Mouse (Mus musculus) embryonic stem cell, embryonic (primary cell): ENCODE data around the gene Cacfd1.

Source experiments
- CTCF ChIA-PET, 4 experiments: fragments of 300-600 bp in 2 of 4; fragments of 350-600 bp in 2 of 4; sonication (Branson Sonifier 250); formaldehyde crosslinking; loops; one replicate each; lab custom pipeline; 2022; ENCODE audit warnings: inconsistent platforms in 2 of 4; lab: Charles Lee
- POLR2A ChIA-PET, 4 experiments: fragments of 300-600 bp in 2 of 4; fragments of 350-600 bp in 2 of 4; sonication (Branson Sonifier 250); formaldehyde crosslinking; loops; one replicate each; lab custom pipeline; 2022; ENCODE audit warnings: antibody characterized with exemption in 4 of 4, inconsistent platforms in 1 of 4; lab: Charles Lee

Gene Cacfd1

DNA sequence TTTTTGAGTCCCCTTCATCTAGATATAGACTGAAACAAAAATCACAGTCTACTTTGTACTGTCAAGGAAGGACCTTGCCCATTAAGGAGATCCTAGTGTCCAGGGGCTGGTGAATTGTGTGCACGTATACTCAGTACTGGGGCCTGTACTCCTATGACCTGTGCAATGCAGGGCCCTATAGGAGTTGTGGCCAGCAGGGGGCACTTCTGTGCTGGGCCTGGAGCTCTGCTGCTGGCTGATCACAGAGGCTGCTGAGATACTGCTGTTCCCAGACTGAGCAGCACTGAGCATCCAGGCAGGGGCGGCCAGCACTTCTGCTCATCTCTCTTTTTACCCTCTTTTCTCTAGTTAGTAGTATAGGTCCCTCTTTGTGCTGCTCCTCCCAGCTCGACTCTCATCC lies 33.7 kb downstream of the Cacfd1 start:
- ChIA-PET CTCF (interaction anchor here (0.6 to 8.7 kb wide), 31 partner anchors 10 to 1221 kb away, joined by 3 to 99 read pairs (median 3); partner anchors contain the start of genes Sardh (in 2 of the 4), Slc2a6 (in 2 of the 4), Brd3os (in 1 of the 4) and Mymk (in 1 of the 4)), POLR2A (interaction anchor here in 1 of 4 experiments (1.0 to 1.6 kb wide), 4 partner anchors 16 to 439 kb away, joined by 3 to 4 read pairs (median 4); partner anchors contain the start of genes Agpat2 and Slc2a6)

GRCm38 (mm10) chr2:27044166-27044565 lies 34.4 kb downstream of the Cacfd1 start:
- CTCF ChIA-PET = interaction anchor here (0.6 to 8.7 kb wide), 26 partner anchors 11 to 398 kb away, joined by 3 to 99 read pairs (median 3); partner anchors contain the start of genes Sardh (in 2 of the 4), Brd3os (in 1 of the 4), Mymk (in 1 of the 4) and Slc2a6 (in 1 of the 4)
- POLR2A ChIA-PET = interaction anchor here in 1 of 4 experiments (1.0 to 1.6 kb wide), 3 partner anchors 26 to 440 kb away, joined by 3 to 4 read pairs (median 4); partner anchors contain the start of gene Agpat2

DNA sequence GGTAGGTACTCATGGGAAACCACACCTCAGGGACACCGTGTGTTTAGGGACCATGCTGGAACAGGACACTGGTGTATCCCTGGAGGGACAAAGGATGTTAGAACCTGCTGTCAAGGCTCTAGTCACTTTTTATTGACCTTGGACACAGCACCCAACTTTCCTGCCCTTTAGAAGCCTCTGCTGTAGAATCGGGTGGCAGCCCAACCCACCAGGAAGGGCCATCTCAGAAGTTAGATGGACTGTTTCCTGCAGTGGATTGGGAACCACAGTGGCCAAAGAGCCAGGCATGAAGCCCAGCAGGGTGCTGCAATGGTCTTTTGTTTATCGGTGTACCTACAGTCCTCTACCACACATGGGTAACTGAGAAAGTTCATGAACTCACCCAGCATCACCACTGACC lies 34.9 kb downstream of the Cacfd1 start:
- ChIA-PET POLR2A (interaction anchor here in 2 of 4 experiments (0.9 to 1.6 kb wide), 3 partner anchors 27 to 408 kb away, joined by 3 to 4 read pairs (median 4); no protein-coding TSS in a partner anchor), CTCF (interaction anchor here in 3 of 4 experiments (1.2 to 8.7 kb wide), 6 partner anchors 27 to 383 kb away, joined by 3 to 99 read pairs (median 7); partner anchors contain the start of gene Vav2 (in 1 of the 3))

DNA sequence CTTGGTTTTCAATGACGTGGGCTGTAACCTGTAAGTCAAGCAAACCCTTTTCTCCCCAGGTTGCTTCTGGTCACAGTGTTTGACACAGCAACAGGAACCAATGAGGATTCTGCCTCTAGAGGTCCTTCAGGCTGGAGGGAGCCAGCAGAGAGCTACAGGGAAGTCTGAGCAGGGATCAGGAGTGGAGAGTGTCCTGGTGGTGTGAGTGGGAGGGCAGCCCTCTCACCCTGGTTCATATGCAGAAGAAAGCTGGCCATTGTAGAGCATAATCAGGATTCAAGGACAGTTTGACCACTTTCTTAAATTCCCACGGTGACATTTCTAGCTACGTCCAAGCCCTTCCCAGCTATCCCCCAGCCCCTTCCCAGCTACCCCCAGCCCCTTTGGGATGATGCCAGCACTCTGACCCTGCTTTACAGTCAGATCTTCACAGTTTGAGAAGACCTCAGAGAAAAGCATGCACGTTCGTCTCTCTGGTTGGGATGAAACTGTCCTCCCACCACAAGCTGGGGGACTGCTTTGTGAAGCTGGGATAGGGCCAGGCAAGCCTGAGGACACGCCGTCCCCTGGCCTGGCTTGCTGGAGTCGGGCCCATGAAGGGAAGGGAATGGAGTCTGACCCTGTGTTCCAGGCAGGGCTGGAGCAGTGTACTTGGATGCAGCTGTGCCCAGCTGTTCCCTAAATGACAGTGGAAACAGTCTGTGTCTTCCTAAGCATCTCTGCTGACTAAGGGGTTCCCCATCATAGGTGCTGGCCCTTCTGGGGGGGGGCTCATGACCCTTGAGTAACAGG lies 36.4 kb downstream of the Cacfd1 start:
- POLR2A ChIA-PET = no interaction called here
- CTCF ChIA-PET = interaction anchor here in 3 of 4 experiments (0.6 to 1.3 kb wide), 7 partner anchors 79 to 392 kb away, joined by 3 to 4 read pairs (median 3); no protein-coding TSS in a partner anchor

DNA sequence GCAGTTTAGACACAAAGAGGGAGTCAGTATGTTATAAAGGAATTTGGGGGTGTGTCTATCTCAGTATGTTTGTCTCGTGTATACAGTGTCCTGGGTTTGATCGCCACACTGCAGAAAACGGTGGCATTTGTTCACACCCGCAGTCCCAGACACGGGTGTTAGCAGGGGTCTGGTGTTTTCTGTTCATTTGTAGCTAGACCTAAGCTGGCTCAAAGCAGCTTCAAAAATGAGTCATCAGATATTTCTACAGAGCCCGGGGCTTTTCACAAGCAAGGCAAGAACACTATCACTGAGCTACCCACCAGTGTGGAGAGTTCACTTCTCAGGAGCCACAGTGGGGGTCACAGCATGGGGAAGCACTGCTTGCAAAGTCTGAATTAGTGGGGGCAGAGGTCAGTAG lies 39.7 kb downstream of the Cacfd1 start:
- ChIA-PET CTCF (interaction anchor here in 3 of 4 experiments (0.6 to 2.2 kb wide), 3 partner anchors 10 to 187 kb away, joined by 4 to 7 read pairs (median 7); no protein-coding TSS in a partner anchor), POLR2A (interaction anchor here in 1 of 4 experiments (0.6 kb wide), 1 partner anchor 1300 kb away, joined by 3 read pairs; no protein-coding TSS in a partner anchor)

DNA sequence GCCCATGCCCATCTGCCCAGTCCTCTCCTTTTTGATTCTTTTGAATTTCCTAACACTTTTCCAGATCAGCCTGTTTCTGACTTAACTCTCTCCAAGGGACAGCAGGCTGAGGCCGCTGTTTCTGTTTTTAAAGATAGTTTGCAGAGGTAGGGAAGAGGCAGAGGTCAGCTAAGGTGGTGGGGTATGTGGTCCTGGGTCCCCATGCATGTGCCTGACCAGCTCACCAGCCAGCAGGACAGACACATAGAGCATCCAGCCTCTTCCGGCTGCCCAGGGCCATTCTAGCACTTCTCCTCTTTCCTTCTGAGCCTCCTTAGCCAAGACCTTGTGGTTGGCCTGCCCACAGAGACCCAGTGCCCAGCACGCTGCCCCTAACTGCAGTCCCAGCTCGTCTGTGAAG lies 48.5 kb downstream of the Cacfd1 start:
- ChIA-PET POLR2A (interaction anchor here in 1 of 4 experiments (0.7 kb wide), 1 partner anchor 811 kb away, joined by 3 read pairs; no protein-coding TSS in a partner anchor), CTCF (no interaction called here)

DNA sequence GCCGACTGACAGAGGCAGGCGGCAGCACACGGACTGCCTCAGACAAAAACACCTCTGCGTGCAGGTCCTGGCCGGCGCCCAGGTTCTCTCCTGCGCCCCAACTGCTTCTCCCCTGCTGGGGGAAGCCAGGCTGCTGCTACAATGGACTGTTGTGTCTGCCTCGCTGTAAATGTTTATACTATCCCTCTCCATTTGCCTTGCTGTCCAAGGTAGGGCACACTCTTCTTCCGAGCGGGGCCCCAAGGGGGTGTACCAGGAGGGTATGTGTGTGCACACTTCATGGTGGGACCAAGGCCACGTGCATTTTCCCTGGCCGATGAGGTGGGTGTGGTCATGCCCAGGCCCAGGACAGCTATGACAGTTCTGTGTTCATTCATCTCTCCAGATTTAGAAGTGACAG lies 49.0 kb downstream of the Cacfd1 start:
- ChIA-PET CTCF (no interaction called here), POLR2A (no interaction called here)

GRCm38 (mm10) chr2:27059187-27059586 lies 49.5 kb downstream of the Cacfd1 start:
- ChIA-PET CTCF (no interaction called here), POLR2A (no interaction called here)

DNA sequence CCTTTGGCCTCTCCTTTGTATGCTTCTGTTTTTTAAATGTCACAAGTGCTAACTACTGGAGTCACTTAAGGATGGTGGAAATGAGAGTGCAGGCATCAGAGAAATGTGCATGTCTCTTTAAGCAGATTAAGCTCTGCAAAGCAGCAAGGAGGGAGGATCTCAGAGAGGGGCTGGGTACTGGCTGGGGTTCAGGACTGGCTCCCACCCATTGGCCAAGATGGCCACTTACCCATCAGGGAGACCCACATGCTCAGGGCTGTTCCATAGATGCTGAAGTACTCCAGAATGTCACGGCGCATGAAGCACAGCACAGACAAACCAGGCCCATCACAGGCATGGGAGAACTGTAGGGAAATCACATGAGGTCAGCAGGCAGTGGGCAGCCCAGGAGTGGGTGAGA lies 57.4 kb downstream of the Cacfd1 start:
- ChIA-PET POLR2A (no interaction called here), CTCF (no interaction called here)

DNA sequence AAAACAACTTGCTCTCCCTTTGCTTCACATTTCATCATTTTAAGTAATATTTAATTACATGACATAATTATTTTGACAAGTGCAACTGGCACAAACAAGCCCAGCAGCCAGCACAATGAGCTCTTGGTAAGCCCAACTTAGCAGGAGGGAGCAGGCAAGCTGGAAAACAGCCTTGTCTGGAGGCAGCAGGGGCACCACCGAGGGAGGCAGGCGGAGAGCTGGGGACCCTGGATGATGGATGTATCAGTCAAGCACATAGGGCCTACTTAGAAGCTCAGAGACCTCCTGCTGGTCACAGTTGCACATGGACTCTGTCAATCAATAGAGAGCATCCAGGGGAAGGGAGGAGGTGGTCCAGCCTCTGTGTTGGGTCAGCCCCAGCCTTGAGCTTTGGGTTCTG lies 58.3 kb downstream of the Cacfd1 start:
- ChIA-PET CTCF (no interaction called here), POLR2A (interaction anchor here in 2 of 4 experiments (0.6 to 1.1 kb wide), 2 partner anchors 59 to 103 kb away, joined by 3 read pairs; no protein-coding TSS in a partner anchor)

- ChIA-PET POLR2A (no interaction called here), CTCF (interaction anchor here in 1 of 4 experiments (0.6 kb wide), 1 partner anchor 31 kb away, joined by 6 read pairs; no protein-coding TSS in a partner anchor)
These were observed 59.9 kb downstream of the Cacfd1 start for GRCm38 (mm10) chr2:27069646-27070045.

DNA sequence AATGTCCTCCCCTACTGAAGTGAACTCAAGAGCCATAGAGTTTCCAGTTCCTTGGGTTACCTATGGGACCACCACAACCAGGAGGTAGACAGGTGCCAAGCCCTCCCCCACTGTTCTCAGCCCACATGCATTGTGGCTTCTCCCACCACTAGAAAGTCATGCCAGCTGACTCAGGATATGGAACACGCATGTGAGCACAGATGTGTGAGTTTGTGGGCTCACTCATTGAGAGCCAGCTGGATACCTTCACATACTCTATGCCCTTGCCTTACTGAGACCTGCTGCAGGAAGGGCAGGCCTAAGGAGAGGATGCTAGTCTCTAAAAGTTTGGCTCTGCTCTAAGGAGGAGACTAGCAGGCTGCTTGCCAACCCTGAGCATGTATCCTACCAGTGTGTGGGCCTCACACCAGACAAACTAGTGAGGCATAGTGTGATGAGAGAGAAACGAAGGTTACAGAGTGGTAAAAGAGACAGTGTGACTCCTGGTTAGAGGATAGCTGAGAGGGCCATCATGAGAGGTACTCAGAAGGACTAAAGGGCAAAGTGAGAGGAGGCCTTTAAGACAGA lies 60.6 kb downstream of the Cacfd1 start:
- CTCF ChIA-PET = interaction anchor here in 1 of 4 experiments (0.6 kb wide), 1 partner anchor 32 kb away, joined by 6 read pairs; no protein-coding TSS in a partner anchor
- POLR2A ChIA-PET = no interaction called here
